Mouse (Mus musculus): ENCODE measurements around the gene Acer3. TPM values are rescaled to one million over a fixed set of nuclear protein-coding genes. Genes with fewer than 3 reads are reported as not detected.

The Acer3 gene
- total RNA-seq, 2 experiments from 2014 or later, result 3.6 to 4.1 TPM

DNA sequence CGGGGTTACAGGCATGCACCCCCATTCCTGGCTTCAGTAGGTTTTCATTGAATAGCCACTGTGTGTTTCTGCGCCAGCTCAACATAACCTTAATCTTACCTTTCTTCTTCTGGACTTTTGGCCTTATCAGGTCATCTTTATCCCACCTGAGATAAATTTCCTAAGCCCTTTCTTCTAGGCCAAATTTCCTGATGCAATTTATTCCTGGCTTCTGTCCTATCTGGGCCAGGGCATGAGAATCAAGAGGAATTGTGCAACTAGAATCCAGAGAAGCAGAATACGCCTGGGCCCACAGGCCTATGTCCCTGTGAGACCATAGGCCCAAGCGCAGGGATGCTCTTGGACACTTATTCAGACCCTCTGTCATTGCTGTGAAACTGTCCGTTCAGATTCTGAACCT lies 12.5 kb upstream of the Acer3 start:
- no peak for DNase-seq (ENCODE audit: low spot score)

DNA sequence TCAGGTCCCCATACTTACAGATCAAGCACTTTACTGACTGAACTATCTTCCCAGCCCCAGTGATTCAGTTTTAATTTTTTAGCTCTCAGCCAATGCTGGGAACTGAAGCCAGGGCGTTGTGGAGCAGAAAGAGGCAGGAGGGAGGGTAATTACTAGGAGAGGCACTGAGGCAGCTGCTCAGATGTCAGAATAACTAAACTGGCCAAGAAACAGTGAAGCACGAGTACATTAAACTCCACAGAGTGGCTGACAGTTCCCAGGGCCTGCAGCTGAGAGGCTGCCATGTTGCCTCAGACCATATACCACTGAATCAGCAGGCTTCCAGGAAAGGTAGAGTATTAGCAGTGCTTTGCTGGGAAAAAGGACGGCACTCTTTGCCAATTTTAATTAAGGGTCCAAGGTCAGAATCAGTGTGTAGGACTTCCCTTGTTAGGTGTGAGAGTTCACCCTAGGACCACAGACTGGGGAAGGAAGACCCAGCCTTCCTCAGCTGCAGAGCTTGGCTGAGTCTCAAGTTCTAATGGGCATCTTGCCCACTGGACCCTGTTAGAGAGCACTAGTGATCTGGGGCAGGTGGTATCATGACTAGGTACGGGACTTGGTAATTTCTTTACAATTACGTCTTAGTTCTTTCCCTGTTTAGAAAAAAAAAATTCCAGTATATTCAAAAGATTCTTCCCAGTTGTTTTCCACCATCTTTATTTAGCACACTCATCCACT lies 11.8 kb upstream of the Acer3 start:
- DNase-seq (ENCODE audit: low spot score), result no peak

DNA sequence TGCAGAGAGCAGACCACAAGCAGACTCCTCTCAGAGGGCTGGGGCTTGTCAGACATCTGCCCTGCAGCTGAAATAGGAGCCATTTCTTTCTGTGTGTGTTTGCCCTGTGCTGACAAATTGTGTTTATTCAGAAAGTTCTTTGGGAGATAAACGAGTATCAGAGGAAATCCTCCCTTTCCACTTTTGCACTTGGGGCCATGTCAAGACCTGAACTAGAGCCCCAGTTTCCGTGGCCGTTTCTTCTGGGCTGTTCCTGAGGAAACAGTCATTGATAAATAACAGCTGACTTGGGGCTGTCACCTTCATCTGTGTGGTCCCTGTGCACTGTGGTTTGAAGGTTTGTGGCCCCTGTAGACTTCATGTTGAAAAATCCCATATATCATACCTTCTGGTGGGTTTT lies 10.9 kb upstream of the Acer3 start:
- no peak for DNase-seq (ENCODE audit: low spot score)

DNA sequence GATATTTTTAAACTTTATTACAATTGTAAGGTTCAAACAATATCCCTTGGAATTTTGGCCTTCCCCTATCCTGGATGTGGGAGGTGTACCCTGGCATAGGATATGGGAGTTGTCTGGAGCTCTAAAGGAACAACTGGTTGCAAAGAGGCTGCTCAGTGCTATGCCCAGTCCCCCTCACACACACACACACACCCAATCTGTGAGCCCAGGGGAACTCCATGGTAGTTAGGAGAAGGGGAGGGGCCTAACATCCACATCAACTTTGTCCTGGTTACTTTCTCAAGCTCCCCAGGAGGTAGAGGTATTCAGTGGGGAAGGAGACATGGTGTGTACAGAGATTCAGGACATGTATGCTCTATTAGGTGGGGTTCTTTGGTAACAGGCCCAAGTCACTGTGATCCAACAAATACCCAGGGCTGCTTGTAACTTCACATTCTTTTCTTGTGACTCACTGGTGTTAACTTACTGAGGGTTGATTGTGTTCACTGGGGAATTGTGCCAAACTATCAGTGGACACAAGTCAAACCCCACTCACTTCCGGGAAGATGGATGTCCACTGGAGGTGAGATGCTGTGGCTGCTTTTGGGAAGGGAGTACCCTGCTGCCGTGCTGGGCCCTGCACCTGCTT lies 9.5 kb upstream of the Acer3 start:
- DNase-seq (ENCODE audit: low spot score), result no peak

DNA sequence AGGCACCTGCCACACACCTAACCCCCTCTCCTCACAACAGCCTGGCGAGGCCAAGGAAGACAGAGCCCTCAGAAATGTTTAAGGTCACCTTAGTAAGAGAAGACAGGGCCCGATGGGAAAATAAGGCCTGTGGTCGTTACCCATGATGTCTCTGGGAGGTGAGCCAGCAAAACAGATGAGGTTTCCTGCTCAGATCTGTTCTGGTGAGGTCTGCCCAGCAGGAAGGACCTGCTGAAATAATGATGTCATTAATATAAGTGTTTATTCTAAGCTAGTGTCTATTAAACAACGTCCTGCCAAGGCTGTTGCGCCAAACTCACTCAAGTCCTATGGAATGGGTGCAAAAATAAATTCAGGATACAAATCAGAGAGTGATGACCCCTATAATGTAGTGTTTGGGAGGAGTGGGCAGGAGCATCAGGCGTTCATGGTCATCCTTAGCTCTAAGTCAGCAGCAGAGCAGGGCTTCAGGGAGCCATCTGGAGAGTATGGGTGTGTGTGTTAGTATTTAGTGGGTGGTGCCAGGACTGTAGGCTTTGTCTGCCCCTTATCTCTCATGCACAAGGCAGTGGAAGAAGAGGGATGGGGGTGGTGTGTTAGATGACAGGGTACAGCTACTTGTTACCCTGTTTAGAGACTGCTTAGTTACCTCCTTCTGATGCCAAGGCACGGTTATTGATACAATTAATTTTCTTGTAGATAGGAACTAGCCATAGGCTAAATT lies 8.8 kb upstream of the Acer3 start:
- DNase-seq (ENCODE audit: low spot score), result no peak

DNA sequence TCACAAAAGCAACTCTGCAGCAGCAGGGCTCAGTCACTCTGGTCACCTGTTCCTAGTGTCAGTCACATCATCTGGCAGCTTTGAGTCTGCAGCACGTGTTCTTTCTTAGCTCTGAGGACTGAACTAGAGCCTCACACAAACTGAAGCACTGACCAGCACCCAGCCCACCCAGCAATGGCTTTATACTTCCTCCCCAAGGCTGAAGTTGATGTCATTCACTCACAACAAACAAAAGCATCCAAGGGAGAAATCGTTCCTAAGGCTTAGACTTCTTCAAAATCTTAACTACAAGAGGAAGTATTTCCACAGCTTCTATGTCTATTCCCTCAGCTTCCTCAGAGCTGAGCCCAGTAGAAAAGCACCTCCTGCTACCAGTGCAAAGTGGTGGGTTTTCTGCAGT lies 7.3 kb upstream of the Acer3 start:
- no peak for DNase-seq (ENCODE audit: low spot score)

DNA sequence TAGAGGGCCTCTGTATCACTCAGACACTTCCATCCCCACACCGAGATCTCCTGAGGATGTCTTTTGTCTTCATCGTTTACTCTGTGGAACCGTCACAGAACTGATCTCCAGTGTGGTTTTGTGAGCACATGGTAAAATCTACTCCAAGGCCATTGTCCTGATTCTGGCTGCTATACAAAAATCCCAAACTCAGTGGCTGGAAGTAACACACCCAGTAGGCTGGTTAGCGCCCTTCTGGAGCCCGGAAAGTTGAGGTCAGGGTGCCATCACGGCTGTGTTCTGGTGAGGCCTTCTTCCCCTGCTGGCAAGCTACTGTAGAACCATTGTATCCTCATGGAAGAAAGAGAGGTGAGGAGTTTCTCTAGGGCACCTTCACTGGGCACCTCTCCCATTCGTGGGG lies 5.0 kb upstream of the Acer3 start:
- no peak for DNase-seq (ENCODE audit: low spot score)

DNA sequence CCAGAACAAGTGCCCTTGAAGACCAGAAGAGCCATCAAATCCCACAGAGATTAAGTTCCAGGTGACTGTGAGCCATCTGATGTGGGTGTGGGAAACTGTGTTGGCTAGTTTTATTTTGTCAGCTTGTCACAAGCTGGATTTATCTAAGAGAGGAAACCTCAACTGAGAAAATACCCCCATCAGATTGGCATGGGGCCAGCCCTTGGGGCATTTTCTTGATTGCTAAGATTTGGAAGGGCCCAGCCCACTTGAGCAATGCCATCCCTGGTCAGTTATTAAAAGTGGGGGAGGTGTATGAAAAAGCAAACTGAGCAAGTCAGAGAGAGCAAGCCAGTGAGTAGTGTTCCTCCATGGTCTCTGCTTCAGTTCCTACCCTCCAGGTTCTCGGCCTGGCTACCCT lies 3.2 kb upstream of the Acer3 start:
- DNase-seq (ENCODE audit: low spot score), result no peak

DNA sequence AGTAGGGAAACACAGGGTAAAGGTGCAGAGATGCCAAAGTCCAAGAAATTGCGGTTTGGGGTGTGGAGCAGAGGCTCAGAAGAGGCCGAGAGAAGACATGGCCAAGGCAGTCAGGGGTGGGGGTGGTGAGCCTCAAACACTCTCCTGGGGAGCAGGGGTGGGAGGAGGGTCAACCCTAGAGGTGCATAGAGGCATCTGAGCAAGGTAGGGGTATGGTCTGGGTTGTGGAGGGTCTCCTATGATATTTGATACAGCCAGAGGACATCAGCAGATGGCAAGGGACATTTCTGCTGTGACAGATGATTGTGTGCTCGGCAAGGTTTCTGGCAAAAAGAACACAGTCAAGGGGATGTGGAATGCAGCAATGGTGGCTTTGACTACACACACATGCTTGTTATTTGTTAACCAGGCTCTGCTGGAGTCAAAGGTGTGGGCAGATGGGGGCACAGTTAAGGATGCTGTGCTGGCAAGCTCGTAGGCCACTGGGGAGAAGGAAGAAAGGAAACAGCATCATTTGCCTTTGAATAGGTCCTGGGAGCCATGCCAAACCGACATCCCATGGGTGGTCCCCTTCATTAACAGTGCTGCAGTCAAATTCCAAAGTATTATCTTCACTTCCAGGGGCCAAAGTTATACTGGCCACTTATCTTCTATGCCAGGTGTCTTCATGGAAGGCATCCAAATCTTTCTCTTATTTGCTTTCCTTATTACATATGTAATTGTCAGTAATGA lies 2.4 kb upstream of the Acer3 start:
- no peak for DNase-seq (ENCODE audit: low spot score)

DNA sequence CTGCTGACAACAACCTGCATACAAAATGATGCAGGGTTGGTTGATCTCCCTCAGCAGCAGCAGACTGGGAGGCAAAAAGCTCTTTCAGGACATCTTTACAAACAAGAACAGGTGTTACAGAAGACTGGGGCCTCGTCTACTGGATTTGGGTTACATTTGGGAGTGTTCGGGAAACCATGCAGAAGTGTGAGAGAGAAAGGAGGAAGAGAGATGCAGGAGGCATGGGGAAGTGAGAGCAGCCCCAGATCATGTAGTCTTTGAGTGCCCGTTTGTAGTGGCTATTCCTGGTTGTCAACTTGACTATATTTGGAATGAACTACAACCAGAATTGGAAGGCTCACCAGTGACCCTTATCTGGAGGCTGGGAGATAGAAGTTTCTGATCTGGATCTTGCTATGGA lies 1.4 kb upstream of the Acer3 start:
- DNase-seq (ENCODE audit: low spot score), result no peak

DNA sequence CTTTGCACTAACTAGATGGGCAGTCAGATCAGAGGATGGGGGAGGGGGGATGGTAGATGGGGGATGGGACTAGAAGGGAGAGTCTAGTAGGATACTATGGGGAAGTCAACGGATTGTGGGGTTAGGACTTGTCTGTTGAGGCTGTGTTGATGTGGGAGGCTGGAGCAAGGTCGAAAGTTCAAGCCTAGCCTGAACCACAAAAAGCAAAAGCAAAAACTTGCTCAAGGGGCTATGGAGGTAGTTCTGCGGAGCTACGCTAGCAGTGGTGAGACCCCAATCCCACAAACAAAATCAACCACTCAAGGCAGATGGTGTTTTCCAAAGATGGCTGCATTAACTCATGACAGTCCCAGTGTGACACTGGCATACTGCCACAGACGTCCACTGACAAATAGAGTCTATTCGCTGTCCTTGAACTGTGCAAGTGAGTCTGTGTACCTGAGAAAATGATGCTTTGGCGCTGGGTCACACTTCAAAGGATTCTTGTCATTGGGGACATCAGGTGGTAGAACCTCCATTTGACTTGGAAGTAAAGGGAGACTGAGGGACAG lies 927 bp downstream of the Acer3 start:
- no peak for DNase-seq (ENCODE audit: low spot score)

DNA sequence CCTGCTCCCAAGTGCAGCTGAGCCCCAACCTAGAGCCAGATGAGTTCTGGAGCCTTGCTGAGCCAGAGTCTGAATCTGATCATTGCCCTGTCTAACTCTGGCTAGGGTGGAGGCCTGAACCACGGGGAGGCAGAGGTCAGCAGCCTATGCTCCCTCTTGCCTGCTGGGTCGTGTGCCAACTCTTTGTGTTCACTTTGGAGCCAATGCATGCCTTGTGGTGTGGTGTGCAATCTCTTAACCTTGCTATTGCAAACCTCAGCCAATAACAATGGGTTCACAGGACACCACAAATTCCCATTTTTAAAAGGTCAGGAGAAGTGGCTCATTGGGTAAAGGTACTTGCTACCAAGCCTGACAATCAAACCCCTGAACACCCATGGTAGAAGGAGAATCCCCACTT lies 4.4 kb downstream of the Acer3 start:
- DNase-seq (ENCODE audit: low spot score), result no peak

DNA sequence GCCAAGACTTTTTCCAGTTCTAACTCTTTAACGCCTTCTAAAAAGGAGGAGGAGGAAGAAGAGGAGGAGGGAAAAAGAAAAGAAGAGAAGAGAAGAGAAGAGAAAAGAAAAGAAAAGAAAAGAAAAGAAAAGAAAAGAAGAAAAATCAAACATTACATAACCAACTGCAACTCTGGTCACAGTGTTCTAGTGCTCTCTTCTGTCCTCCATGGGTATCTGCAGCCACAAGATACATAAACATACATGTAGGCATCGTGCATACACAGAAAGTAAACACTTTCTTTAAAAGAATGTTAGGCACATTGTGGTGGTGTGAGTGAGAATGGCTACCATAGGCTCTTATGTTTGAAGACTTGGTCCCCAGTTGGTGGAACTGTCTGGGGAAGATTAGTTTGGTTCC lies 5.9 kb downstream of the Acer3 start:
- DNase-seq (ENCODE audit: low spot score), result no peak

DNA sequence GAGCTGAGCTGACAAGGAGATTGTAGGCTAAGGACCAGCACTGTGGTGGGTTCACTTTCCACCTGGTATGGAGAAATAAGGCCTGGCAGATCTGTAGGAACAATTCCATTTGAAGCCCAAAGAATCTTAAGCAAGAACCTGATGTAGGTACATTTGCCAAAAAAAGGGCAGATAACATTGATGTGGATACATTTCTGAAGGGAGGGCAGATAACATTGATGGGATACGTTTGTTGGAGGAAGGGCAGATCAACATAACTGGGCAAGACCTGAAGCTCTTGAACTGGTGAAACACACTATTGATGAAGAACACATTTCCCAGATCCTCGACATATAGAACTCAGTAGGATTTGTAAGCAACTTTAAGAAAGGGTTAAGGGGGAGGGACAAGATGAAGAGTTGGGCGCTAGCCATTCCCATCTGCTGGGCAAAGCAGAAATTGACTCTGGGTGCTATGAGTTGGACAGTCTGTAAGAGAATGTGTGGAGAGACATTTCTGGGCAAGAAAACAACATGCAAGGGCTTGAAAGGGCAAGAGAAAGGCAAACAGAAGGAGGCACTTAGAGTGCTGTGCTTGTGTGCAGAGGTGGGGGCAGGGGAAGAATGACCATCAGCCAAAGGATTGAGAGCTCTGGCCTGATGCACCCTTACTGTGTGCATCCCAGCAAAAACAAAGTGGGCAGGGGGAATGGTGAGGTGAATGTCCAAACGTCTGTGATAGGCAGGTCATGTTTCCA lies 8.7 kb downstream of the Acer3 start:
- no peak for DNase-seq (ENCODE audit: low spot score)

DNA sequence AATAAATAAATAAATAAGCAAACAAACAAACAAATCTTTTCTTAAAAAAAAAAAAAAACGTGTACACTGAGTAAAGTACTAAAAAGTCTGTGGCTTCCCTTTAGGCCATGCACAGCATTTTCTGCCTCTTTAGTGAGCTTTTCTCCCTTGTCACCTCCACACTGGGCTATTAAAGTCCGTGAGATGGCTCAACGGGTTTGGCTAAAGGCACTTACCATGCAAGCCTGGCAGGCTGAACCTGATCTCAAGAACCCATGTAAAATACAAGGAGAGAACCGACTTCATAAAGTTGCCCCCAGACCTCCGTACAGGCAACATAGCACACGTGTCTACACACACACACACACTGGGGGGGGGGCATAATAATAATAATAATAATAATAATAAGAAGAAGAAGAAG lies 10.7 kb downstream of the Acer3 start:
- DNase-seq (ENCODE audit: low spot score), result no peak

DNA sequence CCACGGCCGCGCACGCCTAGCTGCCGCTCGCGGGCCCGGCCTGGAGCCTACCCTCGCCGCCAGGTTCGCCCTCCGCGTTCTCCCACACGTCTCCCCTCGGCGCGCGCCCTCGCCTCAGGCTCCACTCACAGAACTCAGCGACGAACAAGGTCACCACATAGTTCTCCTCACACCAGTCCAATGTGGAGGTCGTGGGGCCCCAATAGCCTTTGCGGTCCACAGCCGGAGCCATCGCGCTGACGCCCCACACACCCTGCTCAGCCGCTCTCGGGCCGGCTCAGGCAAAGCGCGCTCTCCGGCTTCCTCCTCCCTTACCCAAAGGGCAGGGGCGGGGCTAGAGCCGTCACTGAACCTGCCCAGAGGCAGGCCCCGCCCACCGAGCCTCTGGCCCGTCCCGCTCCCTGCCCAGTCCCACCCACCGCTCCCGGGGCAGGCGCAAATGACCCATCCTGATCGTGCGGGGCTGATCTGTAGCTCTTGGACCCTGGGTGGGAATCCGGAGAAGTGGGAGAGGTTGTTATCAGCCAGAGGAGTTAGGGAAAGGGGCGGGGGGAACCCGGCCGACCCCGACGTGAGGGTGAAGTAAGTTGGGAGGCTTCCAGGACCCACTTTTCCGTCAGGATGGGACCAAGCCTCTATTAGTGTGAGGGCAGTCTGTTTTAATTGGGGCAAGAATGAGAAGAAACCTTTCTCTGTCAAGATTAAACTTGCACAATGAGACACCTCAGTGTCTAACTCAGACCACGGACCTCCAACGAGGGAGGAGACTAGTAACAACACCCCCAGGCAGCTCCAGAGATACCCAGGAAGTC lies 11.6 kb downstream of the Acer3 start:
- peak; percentile 94 for DNase-seq (ENCODE audit: low spot score)

DNA sequence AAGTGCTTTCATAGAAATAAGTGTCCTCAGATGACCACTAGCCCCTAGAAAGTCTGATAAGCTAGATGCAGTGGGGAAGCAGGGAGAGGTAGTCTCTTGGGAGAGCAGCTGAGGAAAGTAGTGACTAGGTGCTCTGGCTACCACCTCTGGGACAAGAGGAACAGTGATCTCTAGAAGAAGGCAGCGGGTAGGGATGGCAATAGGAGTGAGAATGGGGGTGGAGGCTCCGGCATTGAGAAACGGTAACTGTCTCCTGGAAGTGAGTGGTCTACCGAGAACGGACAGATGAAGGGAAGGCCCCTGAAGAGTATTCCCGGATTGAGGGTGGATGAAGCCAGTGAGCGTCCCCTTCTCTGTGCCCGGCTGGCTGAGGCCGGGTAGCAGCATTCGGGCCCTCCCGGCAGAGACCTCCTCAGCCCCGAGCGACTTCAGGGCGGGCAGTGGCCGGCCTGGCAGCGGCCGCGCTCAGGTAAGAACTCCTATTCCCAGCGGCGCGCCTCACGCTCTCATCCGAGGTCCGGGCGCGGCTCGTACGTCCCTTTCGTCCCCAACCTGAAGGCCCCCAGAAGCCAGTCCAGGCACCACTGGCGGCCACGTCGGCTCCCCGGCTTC lies 12.3 kb downstream of the Acer3 start:
- no peak for DNase-seq (ENCODE audit: low spot score)

DNA sequence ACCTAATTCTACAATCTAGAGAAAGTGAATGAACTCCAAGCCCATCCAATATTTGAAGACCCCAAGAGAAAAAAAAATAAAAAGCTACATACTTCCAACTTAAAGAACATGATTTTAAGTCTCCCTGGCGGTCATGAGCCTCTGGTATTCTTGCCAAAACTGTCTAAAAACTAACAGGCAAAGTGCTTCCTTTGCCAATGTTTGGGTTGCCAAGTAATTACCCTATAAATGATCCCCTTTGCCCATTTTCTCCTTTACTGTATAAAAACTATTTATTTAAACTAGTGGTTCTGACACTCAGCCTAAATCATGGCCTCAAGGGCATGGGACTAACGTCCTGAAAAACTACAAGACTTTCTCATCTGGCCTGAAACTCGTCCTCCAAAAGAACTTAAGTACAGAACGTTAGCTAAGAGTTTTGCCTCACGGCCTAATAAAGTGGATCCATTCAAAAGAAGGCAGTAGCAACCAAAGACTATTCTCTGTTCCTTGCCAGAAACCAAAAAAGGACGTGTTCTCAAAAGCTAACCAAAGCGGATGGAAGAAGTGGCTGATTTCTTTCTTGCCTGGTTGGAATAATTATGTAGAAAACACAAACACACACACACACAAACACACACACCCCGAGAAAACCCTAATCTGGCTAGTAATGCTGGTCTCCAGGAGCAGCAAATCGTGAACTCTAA lies 12.9 kb downstream of the Acer3 start:
- DNase-seq (ENCODE audit: low spot score), result no peak

DNA sequence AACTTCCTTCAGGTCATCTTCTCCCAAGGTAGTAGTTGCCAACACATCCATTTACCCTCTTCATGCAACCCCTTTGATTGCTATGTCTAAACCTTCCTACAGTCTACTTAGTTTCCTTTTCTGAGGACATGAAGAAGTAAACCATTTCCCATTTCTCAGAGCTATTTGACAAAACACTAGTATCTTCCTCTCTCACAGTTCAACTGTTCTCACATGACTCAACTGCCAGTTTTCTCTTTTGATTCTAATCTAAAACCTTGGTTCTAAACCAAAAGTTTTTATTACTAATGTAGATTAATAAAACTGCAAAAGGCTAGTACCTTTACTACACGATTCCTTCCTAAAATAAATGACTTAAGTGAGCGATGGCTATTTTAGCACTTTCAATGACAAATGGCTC lies 13.6 kb downstream of the Acer3 start:
- DNase-seq (ENCODE audit: low spot score), result no peak
